ENCODE assay signal across 23 mouse cellular contexts in genomic region chr12:12588771-12589370, GRCm38 (mm10).
A peak's percentile ranks its signal among the peaks of the same experiment; 100 is the strongest.
DNase-seq lines count a peak whose midpoint lies in the region; ATAC-seq and TF ChIP-seq lines count a peak whose summit lies in the region.
"Had no signal": no experiment of that assay in that cellular context is flagged by ENCODE, and none has a peak within 500 bp of the region (broad histone marks: within the 10 kb centered on the region; RNA-seq: fewer than 3 reads in every experiment).

No protein-coding gene starts in this region.

- peaks cover 35% of the 10 kb centered on the region for H3K4me1 ChIP-seq in forebrain, embryonic 10.5 days
- peaks cover 16% of the 10 kb centered on the region for H3K4me1 ChIP-seq in forebrain, embryonic 13.5 days
- no peaks in the 10 kb centered on the region for H3K4me1 ChIP-seq in heart, adult 2 months (ENCODE audit: control insufficient read depth, insufficient read depth, low read length)
- H3K4me1 ChIP-seq in embryonic facial prominence, embryonic 11.5 days (ENCODE audit: control insufficient read depth, insufficient read depth, low read length): no peaks in the 10 kb centered on the region; the same call in 1 of the 2 replicates
- H3K4me1 ChIP-seq in limb, embryonic 14.5 days (ENCODE audit: control insufficient read depth, insufficient read depth, low read length): no peaks in the 10 kb centered on the region
- H3K4me1 ChIP-seq: lung, embryonic 15.5 days had no signal

- H3K27me3 ChIP-seq in forebrain, embryonic 10.5 days (ENCODE audit: poor library complexity, severe bottlenecking): no peaks in the 10 kb centered on the region
- H3K27me3 ChIP-seq in forebrain, embryonic 13.5 days: no peaks in the 10 kb centered on the region
- H3K27me3 ChIP-seq in heart, adult 2 months (ENCODE audit: control insufficient read depth, insufficient read depth, low read length): no peaks in the 10 kb centered on the region
- H3K27me3 ChIP-seq in embryonic facial prominence, embryonic 11.5 days (ENCODE audit: control insufficient read depth, insufficient read depth, low read length): no peaks in the 10 kb centered on the region
- no peaks in the 10 kb centered on the region for H3K27me3 ChIP-seq in limb, embryonic 14.5 days (ENCODE audit: control insufficient read depth, insufficient read depth, low read length)
- H3K27me3 ChIP-seq: forebrain, embryonic 12.5 days; lung, embryonic 15.5 days; midbrain, embryonic 12.5 days had no signal

- TF ChIP-seq CTCF in heart, adult 2 months (IDR thresholded peaks at IDR 0.05): no peak
- TF ChIP-seq CTCF in layer of hippocampus, adult 2 months (conservative IDR thresholded peaks at IDR 0.05): no peak

- H3K27ac ChIP-seq in forebrain, embryonic 10.5 days: peak overlapping the region; percentile 13
- no peak overlapping the region for H3K27ac ChIP-seq in forebrain, embryonic 13.5 days
- no peak overlapping the region for H3K27ac ChIP-seq in heart, adult 2 months
- no peak overlapping the region for H3K27ac ChIP-seq in embryonic facial prominence, embryonic 11.5 days (replicated peaks; ENCODE audit: low read depth, low read length)
- H3K27ac ChIP-seq in limb, embryonic 14.5 days (replicated peaks; ENCODE audit: low read depth, low read length): no peak overlapping the region
- H3K27ac ChIP-seq in layer of hippocampus, adult 2 months: no peak overlapping the region
- H3K27ac ChIP-seq: forebrain, embryonic 12.5 days; hindbrain, postnatal 0 days; liver, embryonic 14.5 days; lung, embryonic 15.5 days; midbrain, embryonic 12.5 days had no signal

- no peaks in the 10 kb centered on the region for H3K36me3 ChIP-seq in forebrain, embryonic 10.5 days (replicated peaks)
- no peaks in the 10 kb centered on the region for H3K36me3 ChIP-seq in forebrain, embryonic 13.5 days (ENCODE audit: poor library complexity, severe bottlenecking)
- no peaks in the 10 kb centered on the region for H3K36me3 ChIP-seq in heart, adult 2 months (ENCODE audit: control insufficient read depth, insufficient read depth, low read length)
- no peaks in the 10 kb centered on the region for H3K36me3 ChIP-seq in embryonic facial prominence, embryonic 11.5 days (replicated peaks; ENCODE audit: control insufficient read depth, insufficient read depth, low read depth, low read length)
- no peaks in the 10 kb centered on the region for H3K36me3 ChIP-seq in limb, embryonic 14.5 days (ENCODE audit: control insufficient read depth, insufficient read depth, low read length)
- H3K36me3 ChIP-seq: forebrain, embryonic 12.5 days; G1E; lung, embryonic 15.5 days; midbrain, embryonic 12.5 days had no signal

- H3K9ac ChIP-seq in forebrain, embryonic 13.5 days: no peak overlapping the region
- H3K9ac ChIP-seq in heart, adult 2 months (ENCODE audit: low read depth, low read length): no peak overlapping the region
- no peak overlapping the region for H3K9ac ChIP-seq in embryonic facial prominence, embryonic 11.5 days (replicated peaks; ENCODE audit: low read length)
- H3K9ac ChIP-seq in limb, embryonic 14.5 days (ENCODE audit: low read depth, low read length, severe bottlenecking): no peak overlapping the region
- H3K9ac ChIP-seq: forebrain, embryonic 12.5 days; liver, embryonic 14.5 days; lung, embryonic 15.5 days; midbrain, embryonic 12.5 days had no signal

- 76% methylated on average over 5 of the region's 5 CpGs for WGBS in forebrain, embryonic 10.5 days
- 89% methylated on average over 5 of the region's 5 CpGs for WGBS in forebrain, embryonic 13.5 days
- 56% methylated on average over 5 of the region's 5 CpGs for WGBS in heart, adult 2 months
- WGBS in embryonic facial prominence, embryonic 11.5 days: 38% methylated on average over 5 of the region's 5 CpGs
- WGBS in limb, embryonic 14.5 days: 13% methylated on average over 5 of the region's 5 CpGs

- H3K4me3 ChIP-seq in forebrain, embryonic 10.5 days: no peak overlapping the region
- H3K4me3 ChIP-seq in forebrain, embryonic 13.5 days: no peak overlapping the region
- H3K4me3 ChIP-seq in heart, adult 2 months: no peak overlapping the region
- H3K4me3 ChIP-seq in embryonic facial prominence, embryonic 11.5 days (ENCODE audit: low read depth, low read length): no peak overlapping the region
- no peak overlapping the region for H3K4me3 ChIP-seq in limb, embryonic 14.5 days (replicated peaks; ENCODE audit: low read length)
- no peak overlapping the region for H3K4me3 ChIP-seq in layer of hippocampus, adult 2 months
- H3K4me3 ChIP-seq: forebrain, embryonic 12.5 days; lung, embryonic 15.5 days; midbrain, embryonic 12.5 days had no signal

- no peaks in the 10 kb centered on the region for H3K9me3 ChIP-seq in forebrain, embryonic 10.5 days
- no peaks in the 10 kb centered on the region for H3K9me3 ChIP-seq in forebrain, embryonic 13.5 days (replicated peaks)
- H3K9me3 ChIP-seq in embryonic facial prominence, embryonic 11.5 days (replicated peaks; ENCODE audit: control insufficient read depth, low read length): no peaks in the 10 kb centered on the region
- no peaks in the 10 kb centered on the region for H3K9me3 ChIP-seq in limb, embryonic 14.5 days (ENCODE audit: control insufficient read depth, low read length)
- H3K9me3 ChIP-seq: forebrain, embryonic 12.5 days; G1E; lung, embryonic 15.5 days; midbrain, embryonic 12.5 days had no signal

- no peak for TF ChIP-seq EP300 in heart, adult 2 months (IDR thresholded peaks at IDR 0.05; ENCODE audit: insufficient read depth, low read depth, low read length)

- intact Hi-C loops in heart, postnatal 10 days (cut with DNase I): no loop called here
- intact Hi-C loops in heart, adult 2 months (cut with DNase I): no loop called here
- intact Hi-C loops in left cerebral cortex, postnatal 14 days (cut with DNase I): no loop called here

- no peak for DNase-seq in forebrain, embryonic 10.5 days (ENCODE audit: extremely low spot score, low spot score)
- peak; percentile 20 to 25 for DNase-seq in heart, postnatal 10 days
- DNase-seq in heart, adult 2 months: no peak
- peak; percentile 58 for DNase-seq in embryonic facial prominence, embryonic 11.5 days (ENCODE audit: low spot score)
- DNase-seq in limb, embryonic 14.5 days (ENCODE audit: low spot score): peak; percentile 32
- DNase-seq in layer of hippocampus, adult 2 months (ENCODE audit: low spot score in 2 of 2): no peak
- DNase-seq in left cerebral cortex, postnatal 14 days (ENCODE audit: low spot score in 2 of 2): no peak
- DNase-seq: adrenal gland, postnatal 25 days; cerebellum, adult 11-12 months; cerebellum, postnatal 36 days; heart, postnatal 36 days; kidney, adult 11 months; left cerebral cortex, postnatal 4 days; right cerebral cortex, postnatal 4 days; thymus, adult 2 months had no signal

- ATAC-seq in forebrain, embryonic 13.5 days: no peak
- 0 out of 2 replicates have a peak, but pooled peaks have one; percentile 54 for ATAC-seq in embryonic facial prominence, embryonic 11.5 days (replicated peaks; ENCODE audit: insufficient number of reproducible peaks, low FRiP score, low TSS enrichment, low read depth)
- ATAC-seq in limb, embryonic 14.5 days (ENCODE audit: low FRiP score, low read depth): no peak
- ATAC-seq: activated CD4-positive, CD25-positive, alpha-beta regulatory T cell, adult 4 months; hindbrain, postnatal 0 days had no signal

- no peaks in the 10 kb centered on the region for H3K79me2 ChIP-seq in heart, adult 2 months (replicated peaks; ENCODE audit: control insufficient read depth, insufficient read depth, low read length)

- no peak for TF ChIP-seq POLR2A in heart, adult 2 months (IDR thresholded peaks at IDR 0.05; ENCODE audit: insufficient read depth, low read depth, low read length)
- no peak for TF ChIP-seq POLR2A in limb, embryonic 14.5 days (IDR thresholded peaks at IDR 0.05; ENCODE audit: borderline replicate concordance, extremely low read depth, insufficient read depth, insufficient read length)

- H3K4me2 ChIP-seq in forebrain, embryonic 13.5 days: no peak overlapping the region
- no peak overlapping the region for H3K4me2 ChIP-seq in embryonic facial prominence, embryonic 11.5 days (ENCODE audit: low read depth, low read length)
- H3K4me2 ChIP-seq in limb, embryonic 14.5 days (replicated peaks; ENCODE audit: low read depth, low read length, severe bottlenecking): no peak overlapping the region
- H3K4me2 ChIP-seq: forebrain, embryonic 12.5 days; lung, embryonic 15.5 days; midbrain, embryonic 12.5 days had no signal

Comparison
In these comparisons a context has a peak if more than half of its experiments do, and no peak if none do; other contexts are left out.
1. DNase-seq: peak in heart, postnatal 10 days (2 of 2), embryonic facial prominence, embryonic 11.5 days (single experiment) and limb, embryonic 14.5 days (single experiment); none in forebrain, embryonic 10.5 days (single experiment), heart, adult 2 months (0 of 2), layer of hippocampus, adult 2 months (0 of 2) and left cerebral cortex, postnatal 14 days (0 of 2).